Mouse (Mus musculus) gastrocnemius, adult 2 months (tissue): Measurements from ENCODE around the gene Mepce. TPM values are rescaled to one million over a fixed set of nuclear protein-coding genes. Genes with fewer than 3 reads are reported as not detected.
"Not testable (repeated sequence)": the region's sequence is repeated elsewhere in the genome, so short reads cannot be mapped to it uniquely, and the experiment has no call there.

ENCODE experiments used
- DNase-seq: peaks from one replicate; pipeline ENCODE4 v3.0.0; 2022
- H3K27ac ChIP-seq: fragments of 200-600 bp; 2 replicates; pipeline ENCODE4 v1.8.1; 2022; ENCODE audit warnings: mild to moderate bottlenecking
- H3K4me3 ChIP-seq: fragments of 200-600 bp; 2 replicates; pipeline ENCODE4 v1.8.1; 2022; ENCODE audit warnings: mild to moderate bottlenecking, moderate library complexity
- CTCF ChIP-seq: fragments of 200-600 bp; IDR thresholded peaks from 2 replicates; pipeline ENCODE4 v1.8.1; 2022; ENCODE audit warnings: antibody characterized with exemption, mild to moderate bottlenecking, moderate library complexity
- intact Hi-C: fragments of 180-260 bp; cut with DNase I; formaldehyde crosslinking; loops from one replicate; pipeline ENCODE4 v1.15.1; 2025
- long read RNA-seq, 2 experiments: library from polyadenylated mRNA; stranded (forward); transcript quantifications; one replicate each; pipeline ENCODE4 v2.0.0; 2021
- total RNA-seq, 2 experiments: library from RNA; stranded (reverse); gene quantifications; 2 replicates each; pipeline ENCODE4 v1.2.3; 2021

Gene Mepce
- 10 to 100 TPM; 22.4 to 26.2 TPM for total RNA-seq
- long read RNA-seq, experiment 1, partial matches to known transcripts = 0 of 5 reads
- long read RNA-seq, experiment 1, other reads (novel, unspliced or antisense) = 1 of 5 reads
- long read RNA-seq, experiment 2, transcript Mepce-201 (4 exons, 3,128 nt) = major isoform, 7 of 7 reads
- long read RNA-seq, experiment 2, partial matches to known transcripts = 0 of 7 reads
- long read RNA-seq, experiment 2, other reads (novel, unspliced or antisense) = 0 of 7 reads

DNA sequence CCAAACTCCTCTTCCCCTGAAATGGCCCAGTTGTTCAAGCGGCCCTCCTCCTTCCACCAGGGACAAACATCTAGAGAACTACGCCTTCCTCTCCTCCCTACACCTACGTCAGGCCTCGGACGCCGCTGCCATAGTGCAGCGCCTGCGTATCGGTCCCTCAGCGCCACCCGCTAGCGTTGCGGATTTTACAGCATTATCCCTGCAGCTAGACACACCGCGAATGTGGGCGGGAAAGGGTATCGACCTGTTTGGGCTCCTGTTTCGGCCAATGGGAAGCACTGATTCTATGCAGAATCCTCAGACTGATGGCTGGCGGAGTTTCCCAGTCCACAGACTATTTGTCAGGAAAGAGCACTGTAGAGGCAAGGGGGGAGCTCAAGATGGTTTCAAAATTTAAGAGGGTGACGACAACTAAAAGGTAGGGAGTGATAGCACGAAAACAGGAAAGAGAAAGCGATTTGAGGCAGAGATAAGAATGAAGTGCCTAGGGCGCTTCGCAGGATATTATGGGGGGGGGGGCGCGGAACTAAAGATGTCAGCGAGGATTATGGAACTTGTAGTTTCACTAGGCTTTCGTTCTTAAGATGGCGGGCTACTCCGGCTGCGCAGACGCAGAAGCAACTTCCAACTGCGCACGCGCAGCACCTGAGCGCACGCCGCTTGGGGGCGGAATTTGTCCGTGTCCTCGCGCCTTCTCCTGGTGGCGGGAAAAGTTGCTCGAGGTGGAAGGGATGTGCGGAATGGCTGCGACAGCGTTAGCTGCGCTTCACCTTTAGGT lies at the start of gene Mepce, which contains the start of gene Zcwpw1:
Gene Mepce, minus strand, starts transcription at position 505 of the 778 bp plus-strand sequence.
Gene Zcwpw1, plus strand, starts transcription at position 648 of the 778 bp plus-strand sequence.
- DNase-seq = peak; percentile 96
- H3K4me3 ChIP-seq = peak within 1 kb of the TSS; percentile 89
- intact Hi-C loops = loop anchor here (10.0 kb wide), 2 partner anchors 387 to 443 kb away; partner anchors contain the start of genes Ap4m1 and Mcm7
- TF ChIP-seq CTCF = peak; percentile 79
- H3K27ac ChIP-seq = peak within 1 kb of the TSS; percentile 98

GRCm38 (mm10) chr5:137837110-137837509 lies 49.7 kb upstream of the Mepce start:
- H3K27ac ChIP-seq, H3K4me3 ChIP-seq, intact Hi-C loops, DNase-seq: not testable (repeated sequence)

GRCm38 (mm10) chr5:137836611-137837010 lies 49.2 kb upstream of the Mepce start:
- no peak overlapping the region for H3K4me3 ChIP-seq

GRCm38 (mm10) chr5:137835966-137836520 lies 48.6 kb upstream of the Mepce start, which contains the start of gene Pilra:
Gene Pilra (minus strand): TSS chr5:137836281.
- H3K4me3 ChIP-seq, DNase-seq, intact Hi-C loops, H3K27ac ChIP-seq: not testable (repeated sequence)

More at GRCm38 (mm10) chr5:137836611-137837010, 49.2 kb upstream of the Mepce start:
- intact Hi-C loops = no loop called here
- no peak for TF ChIP-seq CTCF
- no peak for DNase-seq
- no peak overlapping the region for H3K27ac ChIP-seq

GRCm38 (mm10) chr5:137833500-137833899 lies 46.0 kb upstream of the Mepce start:
- Histone ChIP-seq H3K27ac (no peak overlapping the region), H3K4me3 (no peak overlapping the region)
- no peak for TF ChIP-seq CTCF
- no peak for DNase-seq
- intact Hi-C loops = no loop called here

- no peak for DNase-seq
- no peak for TF ChIP-seq CTCF
- no peak overlapping the region for H3K4me3 ChIP-seq
- intact Hi-C loops = no loop called here
- H3K27ac ChIP-seq = no peak overlapping the region
These were observed 44.1 kb upstream of the Mepce start for GRCm38 (mm10) chr5:137831506-137831905.

GRCm38 (mm10) chr5:137831106-137831505 lies 43.7 kb upstream of the Mepce start:
- TF ChIP-seq CTCF = no peak

GRCm38 (mm10) chr5:137830238-137830637 lies 42.8 kb upstream of the Mepce start:
- intact Hi-C loops = no loop called here
- Histone ChIP-seq H3K27ac (no peak overlapping the region), H3K4me3 (no peak overlapping the region)
- DNase-seq = no peak
- no peak for TF ChIP-seq CTCF

More at GRCm38 (mm10) chr5:137831106-137831505, 43.7 kb upstream of the Mepce start:
- Histone ChIP-seq H3K4me3 (no peak overlapping the region), H3K27ac (no peak overlapping the region)
- no peak for DNase-seq
- intact Hi-C loops = no loop called here

GRCm38 (mm10) chr5:137828694-137829093 lies 41.2 kb upstream of the Mepce start:
- intact Hi-C loops = no loop called here
- Histone ChIP-seq H3K4me3 (no peak overlapping the region), H3K27ac (no peak overlapping the region)
- TF ChIP-seq CTCF = no peak
- no peak for DNase-seq

DNA sequence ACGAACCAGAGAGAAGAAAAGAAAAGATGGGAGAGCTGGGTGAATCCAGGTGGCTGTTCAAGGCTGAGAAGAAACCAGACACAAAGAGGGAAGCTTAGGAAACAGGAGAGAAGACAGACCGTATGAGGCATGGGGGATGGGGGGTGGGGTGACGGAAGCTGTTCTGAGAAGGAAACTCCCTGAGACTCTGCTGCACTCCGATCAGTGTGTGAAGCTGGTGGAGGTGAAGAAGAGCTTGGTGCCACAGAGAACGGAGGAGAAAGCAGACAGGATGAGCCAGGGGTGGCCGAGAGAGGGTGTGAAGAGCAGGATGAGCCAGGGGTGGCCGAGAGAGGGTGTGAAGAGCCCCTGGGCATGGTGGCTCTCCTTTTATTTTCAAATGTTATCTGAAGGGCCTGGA lies 39.0 kb upstream of the Mepce start:
- H3K4me3 ChIP-seq = no peak overlapping the region
- DNase-seq = no peak
- H3K27ac ChIP-seq = no peak overlapping the region
- TF ChIP-seq CTCF = no peak
- intact Hi-C loops = no loop called here

- no peak for DNase-seq
- intact Hi-C loops = no loop called here
These were observed 38.5 kb upstream of the Mepce start for GRCm38 (mm10) chr5:137825971-137826370.

DNA sequence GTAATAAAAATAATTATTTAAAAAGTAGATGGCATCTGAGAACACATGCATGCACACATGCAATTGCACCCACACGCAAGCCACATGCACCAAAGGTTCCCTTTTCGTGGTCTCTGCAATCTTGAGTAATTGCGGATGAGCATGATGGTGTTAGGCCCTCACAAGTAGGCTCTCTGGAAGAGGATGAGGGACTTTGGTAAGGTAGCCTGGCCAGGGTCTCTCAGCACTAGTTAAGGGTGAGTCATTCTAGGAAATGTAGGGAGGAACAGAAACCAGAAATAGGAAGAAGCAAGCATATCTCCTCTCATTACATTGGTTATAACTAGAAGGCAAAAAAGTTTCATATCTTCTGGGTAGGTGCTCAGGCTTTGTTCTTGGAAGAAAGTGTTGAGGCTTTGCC lies 37.6 kb upstream of the Mepce start:
- no peak for TF ChIP-seq CTCF
- Histone ChIP-seq H3K27ac (no peak overlapping the region), H3K4me3 (no peak overlapping the region)
- intact Hi-C loops = no loop called here
- no peak for DNase-seq

More at GRCm38 (mm10) chr5:137825971-137826370, 38.5 kb upstream of the Mepce start:
- no peak for TF ChIP-seq CTCF
- H3K27ac ChIP-seq = no peak overlapping the region
- no peak overlapping the region for H3K4me3 ChIP-seq

DNA sequence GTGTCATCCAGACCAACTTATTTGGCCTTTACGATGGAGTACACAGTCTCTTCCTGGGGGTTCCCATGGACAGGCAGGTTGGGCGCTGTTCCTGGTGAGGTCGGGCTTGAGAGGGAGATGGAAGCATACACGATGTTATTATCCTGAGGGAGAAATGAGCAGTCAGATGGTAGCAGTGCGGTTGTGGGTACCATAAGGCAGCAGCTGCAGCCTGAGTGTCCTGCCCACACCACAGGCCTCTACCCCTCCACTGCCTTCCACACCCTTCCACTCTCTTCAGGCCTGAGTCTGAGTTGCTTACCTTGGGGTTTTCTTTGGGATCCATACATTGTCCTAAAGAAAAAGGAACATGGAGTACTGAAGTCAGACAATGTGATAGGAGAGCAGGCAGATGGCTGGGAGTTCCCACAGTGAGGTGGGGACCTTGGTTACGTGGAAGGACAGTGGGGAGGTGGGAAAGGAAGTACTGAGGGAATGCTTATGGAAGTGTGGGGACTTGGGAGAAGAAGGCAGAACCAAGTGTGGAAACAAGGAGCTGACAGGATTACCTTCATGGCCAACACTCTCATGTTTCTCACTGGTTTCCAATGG lies 36.1 kb upstream of the Mepce start:
- DNase-seq = no peak
- Histone ChIP-seq H3K27ac (no peak overlapping the region), H3K4me3 (no peak overlapping the region)
- intact Hi-C loops = no loop called here
- TF ChIP-seq CTCF = no peak
